Mouse (Mus musculus) liver, postnatal 0 days (tissue): ENCODE data around the gene Poc1a. TPM values are rescaled to one million over a fixed set of nuclear protein-coding genes. Genes with fewer than 3 reads are reported as not detected.

Experiments used
- ATAC-seq: fragments of 200-750 bp; cut with Nextera tagmentation; 2 replicates; pipeline ENCODE4 v1.8.0; 2017; ENCODE audit warnings: mild to moderate bottlenecking, moderate library complexity
- DNase-seq: peaks from one replicate; pipeline ENCODE4 v3.0.0-alpha.2; 2016
- H3K27ac ChIP-seq: fragments of 300-500 bp; sonication (generic); 2 replicates; pipeline ENCODE4 v1.5.1; 2014; ENCODE audit warnings: antibody characterized with exemption, moderate library complexity, mild to moderate bottlenecking, low read depth
- H3K27me3 ChIP-seq: fragments of 300-500 bp; sonication (generic); 2 replicates; pipeline ENCODE4 v1.6.1; 2014; ENCODE audit warnings: low read length, control low read depth, mixed read lengths; ENCODE audit not compliant: insufficient read depth
- H3K36me3 ChIP-seq: fragments of 300-500 bp; sonication (generic); replicated peaks from 2 replicates; pipeline ENCODE4 v1.6.1; 2014; ENCODE audit warnings: mild to moderate bottlenecking, control low read depth, low read length, moderate library complexity, mixed read lengths; ENCODE audit not compliant: insufficient read depth
- H3K4me1 ChIP-seq: fragments of 300-500 bp; sonication (generic); 2 replicates; pipeline ENCODE4 v1.6.1; 2014; ENCODE audit warnings: antibody characterized with exemption, mild to moderate bottlenecking, control low read depth; ENCODE audit not compliant: insufficient read depth
- H3K4me2 ChIP-seq: fragments of 300-500 bp; sonication (generic); 2 replicates; pipeline ENCODE4 v1.6.1; 2014; ENCODE audit warnings: low read depth, mild to moderate bottlenecking, low read length, moderate library complexity, mixed read lengths
- H3K4me3 ChIP-seq: fragments of 300-500 bp; sonication (generic); 2 replicates; pipeline ENCODE4 v1.5.1; 2014; ENCODE audit warnings: low read depth, low read length
- H3K9ac ChIP-seq: fragments of 300-500 bp; sonication (generic); replicated peaks from 2 replicates; pipeline ENCODE4 v1.6.1; 2014; ENCODE audit warnings: mild to moderate bottlenecking, moderate library complexity
- H3K9me3 ChIP-seq: fragments of 300-500 bp; sonication (generic); 2 replicates; pipeline ENCODE4 v1.6.1; 2016; ENCODE audit warnings: mild to moderate bottlenecking, control low read depth, low read length, mixed read lengths
- CTCF ChIP-seq: sonication (generic); IDR thresholded peaks from 2 replicates; pipeline ENCODE4 v1.5.1; 2016; ENCODE audit warnings: antibody characterized with exemption, low read depth
- EP300 ChIP-seq: IDR thresholded peaks from 2 replicates; pipeline ENCODE4 v1.6.1; 2016; ENCODE audit warnings: antibody characterized with exemption, low read depth, mild to moderate bottlenecking
- WGBS: fragments of 180-500 bp; shearing (Covaris S2); extraction: QIAGEN DNeasy Blood & Tissue Kit; methylation state at CpG from one replicate; pipeline ENCODE4 v1.1.7; 2014; ENCODE audit not compliant: insufficient replicate concordance; 5-methylcytosine and 5-hydroxymethylcytosine counted together
- polyA plus RNA-seq: library from polyadenylated mRNA; unstranded; fragments of >200 nt; fragmentation: Nextera tagmentation; extraction: Ambion mirVana; gene quantifications from 2 replicates; pipeline ENCODE4 v1.2.1, GENCODE M21; 2015

Gene Poc1a
- polyA plus RNA-seq, 1 experiment from 2014 or later: 14.5 TPM

DNA sequence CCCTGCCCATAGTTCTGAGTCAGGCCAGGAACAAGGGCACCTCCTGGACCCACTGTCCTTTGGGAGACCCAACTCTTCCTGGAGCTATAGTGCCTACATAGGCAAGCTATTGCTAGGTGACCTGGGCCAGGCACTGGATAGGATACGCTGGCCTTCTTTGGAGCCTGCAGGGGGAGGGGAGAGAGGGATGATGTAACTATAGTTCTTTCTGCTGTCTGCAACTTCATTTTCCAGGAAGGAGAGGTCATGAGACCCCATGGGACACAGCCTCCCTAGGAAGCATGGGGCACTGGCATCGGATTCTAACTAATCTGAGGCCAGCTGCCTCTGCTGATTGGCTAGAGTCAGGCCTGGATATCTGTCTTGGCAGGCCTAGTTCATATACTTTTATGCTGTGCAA lies 38.2 kb downstream of the Poc1a start:
- ATAC-seq (no peak; the same call in 1 of the 2 replicates), DNase-seq (no peak)
- TF ChIP-seq EP300 (no peak), CTCF (no peak)

DNA sequence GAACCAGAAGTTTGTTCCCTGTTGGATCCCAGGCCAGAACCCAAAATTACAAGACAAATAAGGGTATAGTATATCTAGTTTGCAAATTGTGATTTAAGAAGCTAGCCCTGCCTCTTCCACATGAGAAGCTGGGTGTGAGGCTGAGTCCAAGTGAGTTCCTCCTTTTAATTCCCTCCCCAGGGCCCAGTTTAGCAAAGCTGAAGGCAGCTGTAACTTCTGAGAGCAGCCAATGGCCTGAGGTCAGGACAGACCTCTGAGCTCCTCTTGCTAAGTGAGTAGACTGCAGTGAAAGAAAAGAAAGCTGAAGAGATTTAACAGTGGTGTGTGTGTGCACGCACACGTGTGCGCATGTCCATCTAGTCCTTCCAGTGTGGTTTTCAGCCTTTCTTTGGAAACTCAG lies 41.6 kb downstream of the Poc1a start:
- no peak overlapping the region for H3K4me3 ChIP-seq

More for the DNA sequence above, 38.2 kb downstream of the Poc1a start:
- Histone ChIP-seq H3K36me3 (no peaks in the 10 kb centered on the region), H3K9ac (no peak overlapping the region), H3K27ac (no peak overlapping the region), H3K4me1 (peaks cover 11% of the 10 kb centered on the region; the same call in 1 of the 2 replicates), H3K4me2 (no peak overlapping the region), H3K9me3 (no peaks in the 10 kb centered on the region), H3K27me3 (no peaks in the 10 kb centered on the region), H3K4me3 (no peak overlapping the region)
- WGBS: 36% methylated on average over 2 of the region's 2 CpGs

DNA sequence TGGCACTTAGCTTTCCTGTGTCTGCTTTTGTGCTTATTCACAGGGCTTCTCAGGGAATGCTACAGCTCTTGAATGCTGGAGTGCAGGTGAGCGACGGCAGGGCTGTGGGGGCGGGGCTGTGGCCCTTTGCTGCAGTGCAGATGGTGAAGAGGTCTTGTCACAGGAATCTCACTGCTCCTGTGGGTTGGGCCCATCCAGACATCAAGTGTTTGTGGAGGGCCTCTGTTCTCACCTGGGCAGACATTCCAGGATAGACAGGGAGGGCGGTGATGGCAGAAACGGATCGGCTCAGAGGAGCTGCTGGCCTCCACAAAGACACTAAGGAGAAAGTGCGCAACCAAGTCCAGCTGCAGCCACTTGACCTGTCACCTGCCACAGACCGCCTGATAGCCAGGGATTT lies 45.4 kb downstream of the Poc1a start:
- no peak for DNase-seq
- TF ChIP-seq EP300: no peak
- TF ChIP-seq CTCF: no peak
- Histone ChIP-seq H3K4me3 (no peak overlapping the region), H3K4me1 (peaks cover 7% of the 10 kb centered on the region; the same call in 1 of the 2 replicates), H3K4me2 (no peak overlapping the region), H3K27me3 (no peaks in the 10 kb centered on the region), H3K9me3 (no peaks in the 10 kb centered on the region), H3K27ac (no peak overlapping the region), H3K36me3 (no peaks in the 10 kb centered on the region), H3K9ac (no peak overlapping the region)
- ATAC-seq: no peak
- WGBS: 76% methylated on average over 8 of the region's 8 CpGs

More for the DNA sequence above, 41.6 kb downstream of the Poc1a start:
- H3K27me3 ChIP-seq: no peaks in the 10 kb centered on the region
- H3K36me3 ChIP-seq: no peaks in the 10 kb centered on the region
- H3K4me2 ChIP-seq: no peak overlapping the region
- 88% methylated on average over 3 of the region's 3 CpGs for WGBS
- H3K9me3 ChIP-seq: no peaks in the 10 kb centered on the region
- TF ChIP-seq CTCF: no peak
- TF ChIP-seq EP300: no peak
- H3K9ac ChIP-seq: peak overlapping the region; percentile 6; the same call in 1 of the 2 replicates
- DNase-seq: no peak
- ATAC-seq: no peak
- H3K27ac ChIP-seq: no peak overlapping the region
- H3K4me1 ChIP-seq: peaks cover 11% of the 10 kb centered on the region; the same call in 1 of the 2 replicates

DNA sequence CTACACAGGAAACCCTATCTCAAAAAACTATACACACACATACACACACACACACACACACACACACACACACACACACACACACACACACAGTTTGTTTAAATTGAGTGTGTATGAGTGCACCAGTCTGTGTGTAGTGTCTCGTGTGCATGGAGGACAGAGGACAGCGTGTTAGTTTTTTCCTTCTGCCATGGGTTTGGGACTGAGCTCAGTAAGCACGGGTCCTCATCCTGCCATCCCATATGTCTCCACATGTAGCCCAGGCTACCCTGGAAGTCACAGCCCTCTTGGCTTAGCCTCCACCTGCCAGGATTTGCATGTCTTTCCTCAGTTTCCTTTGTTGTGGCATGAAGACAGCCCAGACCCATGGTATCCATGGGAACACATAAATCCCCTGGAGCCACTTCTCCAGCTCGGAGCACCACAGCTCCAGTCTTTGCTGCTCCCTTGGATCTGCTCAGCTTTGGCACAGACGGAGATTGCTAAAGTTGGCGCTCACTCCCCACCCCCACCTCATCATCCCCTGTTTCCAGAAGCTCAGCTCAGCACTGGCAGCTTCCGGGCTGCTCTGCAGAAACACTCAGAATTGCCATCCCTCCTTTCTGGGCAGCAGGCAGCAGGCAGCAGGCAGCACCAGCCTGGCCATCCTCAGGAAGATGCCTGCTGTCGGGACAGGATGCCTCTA lies 46.4 kb downstream of the Poc1a start:
- WGBS: 89% methylated on average over 8 of the region's 8 CpGs
- no peaks in the 10 kb centered on the region for H3K9me3 ChIP-seq
- H3K27me3 ChIP-seq: no peaks in the 10 kb centered on the region
- peaks cover 7% of the 10 kb centered on the region; the same call in 1 of the 2 replicates for H3K4me1 ChIP-seq
- TF ChIP-seq CTCF (no peak), EP300 (no peak)
- no peak overlapping the region for H3K9ac ChIP-seq
- DNase-seq: no peak
- H3K36me3 ChIP-seq: no peaks in the 10 kb centered on the region
- no peak overlapping the region for H3K4me3 ChIP-seq
- no peak overlapping the region for H3K27ac ChIP-seq
- ATAC-seq: no peak
- H3K4me2 ChIP-seq: no peak overlapping the region

DNA sequence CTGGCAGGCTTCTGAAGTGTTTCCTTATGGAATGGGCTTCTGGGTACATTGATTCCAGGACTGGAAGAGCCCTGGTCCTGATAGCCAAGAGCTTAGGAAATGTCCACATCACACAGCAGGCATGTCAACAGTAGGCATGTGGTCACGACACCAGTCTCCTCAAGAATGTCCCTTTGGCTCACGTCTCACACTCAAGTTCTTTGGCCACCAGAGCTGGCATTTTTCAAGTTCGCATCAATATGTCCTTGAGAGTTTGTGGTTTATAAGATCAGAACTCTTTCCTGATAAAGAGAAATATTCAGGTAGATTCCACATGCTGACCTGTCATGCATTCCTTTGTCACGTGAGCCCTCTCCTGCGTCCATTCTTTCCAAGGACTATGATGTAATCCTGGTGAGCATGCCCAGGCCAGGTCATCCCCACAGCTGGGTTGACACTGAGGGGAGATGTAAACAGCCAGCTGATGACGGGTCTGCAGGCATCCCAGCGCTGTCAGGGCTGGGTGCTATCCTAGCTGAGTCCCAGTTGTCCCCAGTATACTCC lies 47.3 kb downstream of the Poc1a start:
- Histone ChIP-seq H3K27me3 (no peaks in the 10 kb centered on the region), H3K4me2 (no peak overlapping the region), H3K4me1 (peaks cover 1% of the 10 kb centered on the region; the same call in 1 of the 2 replicates), H3K4me3 (no peak overlapping the region), H3K9me3 (no peaks in the 10 kb centered on the region), H3K9ac (no peak overlapping the region), H3K27ac (no peak overlapping the region), H3K36me3 (no peaks in the 10 kb centered on the region)
- TF ChIP-seq CTCF (no peak), EP300 (no peak)
- no peak for DNase-seq
- 67% methylated on average over 7 of the region's 7 CpGs for WGBS
- peak; percentile 68 for ATAC-seq

DNA sequence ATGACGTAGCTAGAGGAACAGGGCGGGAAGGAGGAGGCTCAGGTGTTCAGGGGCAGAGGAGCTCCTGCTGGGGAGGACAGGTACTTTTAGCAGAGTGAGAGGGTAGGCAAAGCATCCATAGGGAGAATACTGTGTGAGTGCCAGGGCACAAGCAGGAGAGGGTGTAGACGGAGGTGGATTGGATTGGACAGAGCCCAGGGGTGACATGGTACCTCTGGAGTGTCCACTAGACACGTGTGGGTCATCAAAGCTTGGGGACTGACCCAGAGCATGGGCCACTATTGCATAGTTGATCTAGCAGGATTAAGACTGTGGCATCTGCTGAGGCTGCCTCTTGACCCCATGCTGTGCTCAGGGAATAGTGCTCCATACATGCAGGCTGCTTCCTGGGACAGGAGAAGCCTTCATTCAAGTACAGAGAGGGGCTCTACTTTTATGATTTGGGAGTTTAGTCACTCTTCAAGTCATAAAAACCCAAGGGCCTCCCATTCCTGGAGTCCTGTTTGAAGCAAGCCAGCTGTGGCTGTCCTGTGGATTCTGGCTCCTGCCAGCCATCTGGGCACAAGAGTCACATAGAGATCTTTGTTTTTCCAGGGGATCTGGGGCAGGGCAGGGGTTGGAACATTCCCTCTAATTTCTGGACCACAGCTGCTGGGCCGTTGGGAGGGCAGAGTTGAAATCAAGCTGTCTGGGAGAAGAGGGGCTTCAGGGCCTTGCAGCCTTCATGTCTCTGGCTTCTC lies 48.1 kb downstream of the Poc1a start:
- ATAC-seq (peak; percentile 10; the same call in 1 of the 2 replicates), DNase-seq (no peak)
- no peak for TF ChIP-seq EP300
- no peak for TF ChIP-seq CTCF
- Histone ChIP-seq H3K4me3 (no peak overlapping the region), H3K27me3 (no peaks in the 10 kb centered on the region), H3K9me3 (no peaks in the 10 kb centered on the region), H3K4me2 (no peak overlapping the region), H3K9ac (no peak overlapping the region), H3K36me3 (no peaks in the 10 kb centered on the region), H3K4me1 (no peaks in the 10 kb centered on the region), H3K27ac (no peak overlapping the region)
- 74% methylated on average over 5 of the region's 5 CpGs for WGBS
